Mouse (Mus musculus) splenic B cell, adult 2 months (primary cell): ENCODE results near the gene Ube2dnl1.

Experiments used
- DNase-seq: peaks from one replicate; pipeline ENCODE4 v3.0.0-alpha.2; 2011; ENCODE audit warnings: low read depth, low spot score
- H3K27me3 ChIP-seq: 2 replicates; pipeline ENCODE4 v1.6.1; 2012; ENCODE audit warnings: mild to moderate bottlenecking, low read length, moderate library complexity, mixed read lengths; ENCODE audit not compliant: control insufficient read depth, poor library complexity, insufficient read depth, severe bottlenecking
- H3K36me3 ChIP-seq: 2 replicates; pipeline ENCODE4 v1.6.1; 2012; ENCODE audit warnings: mild to moderate bottlenecking, low read length, moderate library complexity, mixed read lengths; ENCODE audit not compliant: control insufficient read depth, poor library complexity, insufficient read depth, severe bottlenecking

Gene Ube2dnl1

GRCm38 (mm10) chrX:114904712-114905111 lies at the start of gene Ube2dnl1:
Gene Ube2dnl1 (plus strand): TSS chrX:114905012.
- Histone ChIP-seq H3K36me3 (no peaks in the 10 kb centered on the region), H3K27me3 (no peaks in the 10 kb centered on the region)
- DNase-seq: no peak

- H3K36me3 ChIP-seq: no peaks in the 10 kb centered on the region
- DNase-seq: no peak
- H3K27me3 ChIP-seq: no peaks in the 10 kb centered on the region
Observed at GRCm38 (mm10) chrX:114895489-114895888, 9.3 kb upstream of the Ube2dnl1 start.

- no peak for DNase-seq
- Histone ChIP-seq H3K36me3 (no peaks in the 10 kb centered on the region), H3K27me3 (no peaks in the 10 kb centered on the region)
Observed at GRCm38 (mm10) chrX:114897506-114897905, 7.3 kb upstream of the Ube2dnl1 start.

- no peak for DNase-seq
- Histone ChIP-seq H3K36me3 (no peaks in the 10 kb centered on the region), H3K27me3 (no peaks in the 10 kb centered on the region)
Observed at GRCm38 (mm10) chrX:114903391-114903790, 1.4 kb upstream of the Ube2dnl1 start.

- H3K27me3 ChIP-seq: no peaks in the 10 kb centered on the region
- DNase-seq: no peak
Observed at GRCm38 (mm10) chrX:114907282-114907681, 2.5 kb downstream of the Ube2dnl1 start, which contains the start of gene Ube2dnl2. Gene Ube2dnl2 (plus strand): TSS chrX:114907582.

GRCm38 (mm10) chrX:114955066-114955465 lies 50.3 kb downstream of the Ube2dnl1 start:
- H3K27me3 ChIP-seq: no peaks in the 10 kb centered on the region
- no peak for DNase-seq
- no peaks in the 10 kb centered on the region for H3K36me3 ChIP-seq

More at GRCm38 (mm10) chrX:114907282-114907681, 2.5 kb downstream of the Ube2dnl1 start, which contains the start of gene Ube2dnl2:
- no peaks in the 10 kb centered on the region for H3K36me3 ChIP-seq
